Mouse (Mus musculus): ENCODE results near the gene Sema3f.
A peak's percentile ranks its signal among the peaks of the same experiment; 100 is the strongest.

Sema3f gene

DNA sequence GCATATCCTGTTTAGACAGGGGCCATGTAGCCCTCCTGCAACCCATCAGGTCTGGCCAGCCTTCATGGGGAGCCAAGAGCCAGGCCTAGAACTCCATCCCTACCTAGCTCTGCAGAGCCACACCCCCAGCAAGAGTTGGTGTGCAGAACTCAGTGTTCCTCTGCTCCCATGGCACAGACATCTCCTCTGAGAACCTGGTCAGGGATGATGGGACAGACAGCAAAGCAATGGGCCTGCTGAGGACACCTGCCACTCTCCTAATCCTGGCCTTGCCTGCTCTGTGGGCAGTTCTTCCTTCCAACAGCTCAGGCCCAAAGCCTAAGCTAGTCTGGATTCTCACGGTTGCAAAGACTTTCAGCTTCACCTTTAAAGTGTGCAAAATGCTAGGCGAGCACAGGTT lies 5.4 kb upstream of the Sema3f start:
- no peak for DNase-seq (ENCODE audit: low spot score)

DNA sequence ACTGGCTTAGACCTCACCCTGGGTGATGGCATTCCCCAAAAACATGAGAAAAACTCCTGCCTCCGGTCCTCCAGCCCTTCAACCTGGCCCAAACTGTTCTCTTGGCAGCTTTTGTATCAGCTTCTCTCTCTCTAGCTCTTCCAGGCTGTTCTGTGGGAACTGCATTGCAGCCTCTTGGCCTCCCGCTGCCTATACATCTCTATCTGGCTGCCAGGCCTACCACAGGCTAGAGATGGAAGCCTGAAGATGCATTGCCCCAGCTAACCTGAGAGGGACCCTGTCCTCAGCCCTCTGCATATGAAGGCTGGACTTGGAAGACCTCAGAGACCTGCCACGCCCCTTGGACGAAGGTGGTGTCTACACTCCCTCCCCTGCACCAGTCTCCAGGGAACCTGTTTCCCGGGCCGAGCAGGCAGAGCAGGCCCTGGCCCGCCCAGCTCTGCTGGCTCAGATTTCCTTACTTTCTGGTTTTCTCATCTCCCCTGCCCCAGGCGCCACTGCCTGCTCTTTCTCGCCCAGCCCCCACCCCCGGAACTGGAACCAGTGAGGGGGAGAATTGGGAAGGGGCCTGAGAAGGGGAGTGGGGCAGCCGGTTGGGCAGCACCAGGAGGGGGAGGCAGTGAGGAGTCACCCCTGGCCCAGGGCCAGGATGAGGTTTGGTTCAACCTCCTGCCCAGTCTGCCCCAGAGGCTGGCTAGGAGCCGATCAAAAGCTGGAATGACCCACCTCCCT lies 4.1 kb upstream of the Sema3f start:
- peak; percentile 64 for DNase-seq (ENCODE audit: low spot score)

DNA sequence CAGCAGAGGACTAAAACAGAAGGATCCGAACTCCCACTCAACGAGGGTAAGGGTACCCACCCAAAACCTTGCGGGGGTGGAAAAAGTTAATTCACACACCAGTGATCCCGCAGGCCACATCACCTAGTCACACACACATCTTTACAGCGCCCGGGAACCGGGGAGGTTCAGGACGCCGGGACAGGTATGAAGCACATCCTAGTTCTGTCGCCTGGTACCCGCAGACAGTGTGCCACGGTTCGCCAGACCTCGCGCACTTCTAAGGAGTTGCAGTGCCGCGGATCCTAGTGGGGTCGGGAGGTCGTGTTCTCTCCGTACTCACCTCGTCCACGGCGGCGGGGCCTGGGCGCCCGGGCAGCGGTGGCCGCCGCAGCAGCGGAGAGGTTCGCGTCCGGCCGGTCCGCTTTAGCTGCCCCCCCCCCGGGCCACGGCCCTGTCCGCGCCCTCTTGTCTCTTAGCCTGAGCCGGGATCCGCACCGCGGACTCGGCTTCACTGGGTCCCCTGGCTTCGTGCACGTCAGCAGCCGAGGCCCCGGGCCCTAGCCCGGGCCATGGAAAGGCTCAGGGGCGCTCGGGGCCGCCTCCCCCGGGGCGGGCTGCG lies 1.1 kb downstream of the Sema3f start:
- no peak for DNase-seq (ENCODE audit: low spot score)

DNA sequence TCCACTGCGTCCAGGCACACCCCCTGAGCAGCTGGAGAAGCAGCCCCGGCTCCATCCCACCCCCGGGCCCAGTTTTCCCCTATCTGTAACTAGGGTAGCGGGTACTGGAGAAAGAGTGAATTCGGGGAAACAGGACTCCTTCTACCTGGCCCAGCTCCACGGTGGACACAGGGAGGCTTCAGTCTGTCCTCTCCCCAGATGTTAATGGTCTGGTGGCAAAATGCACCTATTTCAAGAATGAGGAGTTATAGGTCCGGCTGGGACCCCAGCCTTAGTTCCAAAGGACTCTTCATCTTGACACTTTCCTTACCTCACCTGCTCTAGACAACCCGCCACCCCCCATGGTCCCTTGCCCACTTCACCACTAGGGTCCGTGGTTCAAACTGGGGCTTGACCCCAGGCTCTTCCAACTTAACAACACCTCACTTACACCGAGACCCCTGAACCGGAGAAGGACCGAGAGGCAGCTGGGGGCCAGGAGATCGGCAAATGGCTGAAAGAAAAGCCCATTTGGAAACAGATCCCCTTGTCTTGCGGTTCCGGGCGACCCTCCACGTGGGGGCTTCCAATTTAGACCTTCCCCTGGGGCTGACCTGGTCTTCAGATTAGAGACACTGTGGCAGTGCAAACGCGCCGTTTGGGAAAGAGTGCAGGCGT lies 1.7 kb downstream of the Sema3f start:
- DNase-seq (ENCODE audit: low spot score): no peak

DNA sequence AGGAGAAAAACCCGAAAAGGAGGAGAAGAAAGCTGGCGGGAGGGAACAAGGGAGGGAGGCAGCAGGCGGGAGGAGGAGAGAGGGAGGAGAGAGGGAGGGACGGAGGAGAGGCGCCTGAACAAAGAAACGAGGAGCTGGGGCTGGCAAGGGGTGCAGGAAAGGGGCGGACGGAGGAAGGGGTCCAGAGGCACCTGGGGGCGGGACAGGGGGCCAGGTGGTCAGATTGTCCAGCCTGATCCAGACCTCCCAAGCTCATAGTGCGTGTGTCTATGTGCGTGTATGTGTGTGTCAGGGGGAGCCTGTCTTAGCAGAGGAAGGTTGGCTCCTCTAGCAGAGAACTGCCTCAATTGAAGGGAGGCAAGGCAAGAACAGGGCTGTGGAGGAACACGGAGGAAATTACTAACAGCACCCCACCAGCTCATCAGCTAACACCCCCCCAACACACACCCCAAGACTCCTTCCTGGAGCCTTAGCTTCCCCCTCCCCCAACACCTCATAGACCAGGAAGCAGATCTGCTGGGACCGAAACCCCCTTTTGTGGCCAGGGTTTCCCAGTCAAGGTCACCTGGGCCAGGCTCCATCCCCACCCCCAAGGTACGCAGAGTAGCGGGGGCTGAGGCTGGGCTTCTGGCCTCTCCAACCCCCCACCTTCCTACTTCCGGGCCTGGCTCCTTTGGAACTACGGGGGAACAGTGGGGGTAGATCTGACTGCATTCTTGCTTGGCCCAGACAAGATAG lies 2.4 kb downstream of the Sema3f start:
- DNase-seq (ENCODE audit: low spot score): peak; percentile 37

DNA sequence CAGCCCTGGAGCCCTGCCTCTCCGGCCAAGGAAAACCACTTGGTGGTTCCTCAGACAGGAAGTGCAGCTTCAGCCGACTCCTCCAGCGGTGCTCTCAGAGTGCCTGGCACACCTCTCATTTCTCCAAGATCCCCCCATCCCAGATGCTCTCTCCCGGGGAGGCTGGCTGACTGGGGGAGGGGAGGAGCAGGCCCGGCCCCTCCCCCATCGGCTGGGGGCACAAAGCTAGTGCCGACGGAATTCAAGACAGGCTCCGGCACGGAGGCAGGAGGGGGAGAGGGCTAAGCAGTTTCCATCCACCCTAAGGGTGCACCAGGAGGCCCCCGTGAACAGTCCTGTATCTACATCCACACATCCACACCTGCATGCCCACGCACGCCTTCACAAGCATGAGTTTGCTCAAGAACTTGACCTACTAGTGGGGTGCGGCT lies 3.5 kb downstream of the Sema3f start:
- DNase-seq (ENCODE audit: low spot score): peak; percentile 69

DNA sequence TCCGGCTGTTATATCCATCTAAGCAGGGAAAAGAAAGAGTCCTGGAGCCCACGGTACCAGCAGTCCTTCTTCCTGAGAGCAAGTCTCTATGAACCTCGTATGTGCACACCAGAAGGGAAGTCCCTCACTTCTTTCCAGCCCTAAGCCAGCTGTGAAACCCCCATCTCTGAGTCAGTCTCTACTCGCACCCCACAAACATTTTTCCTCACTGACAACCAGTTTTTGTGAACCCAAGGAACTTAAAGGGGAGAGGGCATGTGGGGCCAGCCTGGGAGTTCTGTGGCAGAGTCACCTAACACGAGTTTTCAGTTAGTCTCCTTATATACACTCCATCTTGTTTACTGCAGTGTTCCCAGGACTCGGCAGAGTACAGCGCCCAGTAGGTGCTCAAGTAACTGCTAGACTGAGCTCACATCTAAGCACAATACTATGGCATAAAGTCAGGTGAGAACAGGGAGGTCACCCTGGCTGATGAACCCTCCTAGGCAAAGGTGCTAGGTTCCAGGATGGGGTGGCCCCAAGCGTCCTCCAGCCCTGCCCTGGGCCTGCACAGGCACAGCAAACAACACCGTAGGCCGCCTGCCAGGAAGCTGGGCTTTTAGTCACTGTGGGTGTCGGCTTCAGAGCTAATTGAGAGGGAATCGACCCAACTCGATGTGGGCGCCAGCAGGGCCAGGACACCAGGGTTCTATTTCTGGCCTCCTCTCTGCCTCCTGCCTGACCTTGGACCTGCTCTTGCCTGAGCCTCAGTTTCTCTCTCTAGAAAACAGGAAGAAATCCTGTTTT lies 6.7 kb downstream of the Sema3f start:
- DNase-seq (ENCODE audit: low spot score): peak; percentile 60

DNA sequence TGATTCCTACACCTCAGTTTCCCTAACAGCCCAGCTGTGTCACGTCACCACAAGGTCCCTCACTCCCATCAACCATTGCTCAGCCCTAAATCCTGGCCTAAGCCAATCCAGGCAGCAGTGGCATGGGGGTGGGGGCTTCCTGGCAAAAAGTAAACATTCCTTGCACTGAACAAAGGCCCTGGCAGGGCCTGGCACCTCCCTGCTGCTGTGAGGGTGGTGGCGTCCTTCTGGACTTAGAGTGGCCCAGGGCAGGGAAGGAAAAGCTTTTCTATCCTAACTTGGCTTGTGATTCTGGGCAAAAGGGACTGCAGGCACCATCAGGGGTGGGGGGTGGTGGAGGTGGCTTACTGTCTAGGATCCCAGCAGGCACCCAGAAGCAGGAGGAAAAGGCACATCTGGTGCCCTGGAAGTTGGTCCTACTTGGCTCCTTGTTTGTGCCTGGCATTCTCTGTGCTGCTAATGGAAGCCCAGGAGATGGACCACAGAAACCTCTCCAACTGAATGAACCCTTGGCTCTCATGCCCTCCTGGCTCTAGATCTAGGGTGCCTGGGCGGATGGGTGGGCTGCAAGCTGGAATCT lies 7.6 kb downstream of the Sema3f start:
- DNase-seq (ENCODE audit: low spot score): no peak

DNA sequence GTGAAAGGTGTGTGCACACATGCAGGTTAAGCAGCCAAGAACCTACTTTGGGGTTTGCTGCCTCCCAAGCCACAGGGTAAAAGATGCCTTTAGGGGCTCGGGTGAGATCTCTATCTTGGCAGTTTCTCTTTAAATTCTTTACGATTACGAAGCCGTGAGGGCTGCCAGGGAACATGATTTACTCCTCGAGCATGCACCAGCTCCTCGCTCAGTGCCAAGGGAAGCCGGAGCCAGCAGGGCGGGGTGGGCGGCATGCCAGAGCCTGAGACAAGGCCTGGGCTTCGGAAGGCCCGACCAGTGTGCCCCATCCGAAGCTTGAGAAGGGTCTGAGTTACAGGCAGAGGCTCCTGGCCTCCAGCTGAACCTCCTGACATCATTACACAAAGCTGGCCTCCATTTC lies 8.7 kb downstream of the Sema3f start:
- peak; percentile 87 for DNase-seq (ENCODE audit: low spot score)

DNA sequence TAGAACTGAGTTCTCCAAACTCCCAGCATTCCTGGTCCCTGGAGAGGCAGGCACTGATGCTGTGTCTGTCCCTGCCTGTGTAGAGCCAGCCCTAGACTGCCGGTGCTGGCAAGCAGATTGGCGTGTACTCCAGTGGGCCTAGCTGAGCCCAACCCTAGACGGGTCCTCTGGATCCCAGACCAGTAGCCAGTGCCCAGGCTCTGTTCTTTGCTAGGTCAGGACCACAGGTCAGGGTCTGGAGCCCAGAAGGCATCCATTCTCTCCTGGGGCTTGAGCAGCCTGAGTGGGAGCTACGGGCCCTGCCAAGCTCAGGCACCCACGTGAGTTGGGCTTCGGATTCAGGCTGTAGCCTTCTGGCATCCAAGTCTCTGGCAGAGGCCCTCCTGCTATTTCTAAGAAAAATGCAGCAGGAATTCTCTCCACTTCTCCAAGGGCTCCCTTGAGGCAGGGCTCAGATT lies 10.1 kb downstream of the Sema3f start:
- no peak for DNase-seq (ENCODE audit: low spot score)

DNA sequence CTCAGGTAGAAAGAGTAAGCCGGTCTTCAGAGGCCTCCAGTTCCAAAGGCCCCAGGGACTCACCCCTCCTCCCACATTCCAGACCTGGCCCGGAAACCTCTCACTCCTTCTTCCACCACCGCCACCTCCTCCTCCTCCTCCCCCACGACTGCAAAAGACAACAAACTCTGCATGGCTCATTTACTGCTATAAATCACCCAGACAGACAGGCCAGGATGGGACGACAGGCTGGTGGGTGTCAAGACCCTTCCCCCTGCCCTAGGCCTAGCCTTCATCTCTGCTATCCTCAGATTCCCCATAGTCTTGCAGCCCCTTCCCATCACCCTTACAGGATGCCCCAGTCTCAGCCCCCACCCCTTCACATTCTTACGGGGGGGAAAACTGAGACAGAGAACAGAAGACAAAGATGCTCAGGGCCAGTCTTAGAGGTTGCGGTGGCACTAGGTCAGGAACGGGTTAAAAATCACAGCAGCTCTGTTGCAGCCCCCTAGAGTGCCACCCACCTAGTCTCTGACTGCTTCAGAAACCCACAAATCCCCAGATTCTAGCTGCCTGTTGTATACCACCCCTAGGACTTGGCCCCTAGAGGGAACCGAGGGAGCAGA lies 10.8 kb downstream of the Sema3f start:
- no peak for DNase-seq (ENCODE audit: low spot score)

DNA sequence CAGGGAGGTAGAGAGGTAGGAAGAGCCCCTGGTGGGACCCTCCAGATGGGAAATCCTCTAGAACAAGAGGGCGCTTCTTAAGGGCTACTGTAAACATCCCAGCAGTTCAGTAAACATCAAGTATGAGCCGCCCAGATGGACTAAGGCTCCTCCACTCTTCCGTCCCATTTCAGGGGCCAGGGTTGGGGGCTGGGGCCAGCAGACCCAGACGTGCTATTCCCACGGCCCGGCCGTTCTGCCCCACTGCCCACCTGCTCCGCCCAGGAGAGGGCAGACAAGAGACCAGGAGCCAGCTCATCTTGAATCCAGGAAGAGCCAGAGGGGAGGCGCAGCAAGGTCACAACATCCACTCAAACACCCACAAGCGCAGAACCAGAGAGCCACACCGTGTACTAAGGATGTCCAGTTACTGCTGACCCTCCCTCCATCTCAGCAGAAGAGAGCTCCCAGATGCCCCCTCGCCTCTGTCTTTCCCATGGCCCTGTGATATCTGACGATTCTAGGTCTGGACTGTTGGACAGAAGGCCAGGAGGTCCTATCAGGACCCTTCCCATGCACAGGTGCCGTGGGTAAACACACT lies 11.6 kb downstream of the Sema3f start:
- no peak for DNase-seq (ENCODE audit: low spot score)

DNA sequence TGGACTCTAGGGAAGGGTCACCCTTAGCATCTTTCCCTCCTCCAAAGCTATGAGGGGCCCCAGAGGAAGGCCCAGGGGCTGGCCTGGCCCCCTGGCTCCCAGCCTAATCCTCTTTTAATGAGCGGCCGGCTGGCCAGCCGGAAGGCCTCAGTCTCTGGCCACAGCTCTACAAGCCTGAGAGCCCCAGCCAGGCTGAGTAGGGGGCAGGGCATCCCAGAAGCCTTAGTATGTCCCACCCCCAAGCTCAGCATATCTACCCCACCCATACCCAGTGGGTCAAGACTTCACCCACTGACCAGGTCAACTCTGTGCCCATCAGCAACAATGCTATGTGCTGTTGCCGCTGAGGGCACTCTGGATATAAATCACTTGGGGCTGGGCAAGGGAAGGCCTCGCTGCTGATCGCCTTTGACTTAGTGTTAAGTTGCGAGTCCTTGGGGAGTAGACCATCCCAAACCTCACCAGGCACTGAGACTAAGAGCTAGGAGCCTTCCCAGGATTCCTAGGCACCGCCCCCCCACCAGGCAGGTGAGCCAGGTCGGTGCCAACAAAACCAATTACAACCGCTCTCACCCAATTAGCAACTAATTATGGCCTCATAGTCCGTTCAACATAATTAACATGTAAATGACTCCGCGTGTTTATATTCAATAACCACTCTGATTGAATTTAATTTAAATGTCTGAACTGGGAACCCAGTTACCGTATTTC lies 12.3 kb downstream of the Sema3f start:
- DNase-seq (ENCODE audit: low spot score): no peak

DNA sequence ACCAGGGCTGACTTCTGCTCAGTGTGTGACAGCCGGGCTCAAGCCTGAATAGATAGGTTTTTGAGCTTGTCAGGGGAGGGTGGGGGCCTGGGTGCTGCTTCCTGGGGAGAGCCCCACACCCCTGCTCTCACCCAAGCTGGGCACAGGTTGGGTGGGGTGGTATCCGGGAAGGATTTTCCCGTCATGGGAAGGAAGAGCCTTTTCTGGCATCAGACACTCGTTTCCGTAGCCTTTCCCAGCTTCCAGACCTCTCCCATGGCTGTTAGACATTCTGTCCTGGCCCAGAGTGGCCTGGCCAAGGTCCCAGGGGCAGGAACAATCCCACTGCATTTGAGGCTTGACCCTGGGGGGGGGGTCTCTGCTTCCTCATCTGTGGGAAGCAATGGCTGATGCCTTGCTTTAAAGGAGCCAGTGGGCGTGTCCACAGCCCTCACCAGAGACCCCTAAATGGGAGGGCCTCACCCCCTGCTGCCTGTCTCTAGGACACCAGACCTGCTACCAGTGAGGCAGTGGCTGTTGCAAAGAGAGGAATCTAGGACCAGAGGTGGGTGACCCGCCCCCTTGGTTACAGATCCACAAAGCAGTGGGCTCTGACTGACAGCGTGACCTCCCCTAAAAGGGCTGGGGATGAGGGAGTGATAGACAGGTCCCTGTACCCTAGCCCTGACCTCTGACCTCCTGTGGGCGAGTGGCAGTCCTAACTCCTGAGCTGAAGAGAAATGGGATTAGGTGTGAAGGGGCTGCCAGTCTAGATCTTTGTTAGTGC lies 13.2 kb downstream of the Sema3f start:
- no peak for DNase-seq (ENCODE audit: low spot score)

DNA sequence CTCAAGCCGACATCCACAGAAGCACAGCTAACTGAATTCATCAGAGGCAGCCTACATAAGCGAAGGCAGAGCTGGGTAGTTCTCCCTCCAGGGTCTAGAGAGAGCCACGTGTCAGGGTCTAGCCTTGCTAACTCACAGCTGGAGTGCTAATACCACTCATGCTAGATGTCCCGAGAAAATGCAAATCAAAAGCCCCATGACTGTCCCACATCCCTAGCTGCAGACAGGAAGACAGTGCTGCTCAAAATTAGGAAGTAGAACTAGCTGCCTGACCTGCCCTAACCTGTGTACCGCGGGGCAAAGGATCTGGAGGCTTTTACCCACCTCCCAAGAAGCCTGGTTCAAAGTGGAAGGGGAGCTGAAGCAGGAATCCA lies 14.2 kb downstream of the Sema3f start:
- no peak for DNase-seq (ENCODE audit: low spot score)

DNA sequence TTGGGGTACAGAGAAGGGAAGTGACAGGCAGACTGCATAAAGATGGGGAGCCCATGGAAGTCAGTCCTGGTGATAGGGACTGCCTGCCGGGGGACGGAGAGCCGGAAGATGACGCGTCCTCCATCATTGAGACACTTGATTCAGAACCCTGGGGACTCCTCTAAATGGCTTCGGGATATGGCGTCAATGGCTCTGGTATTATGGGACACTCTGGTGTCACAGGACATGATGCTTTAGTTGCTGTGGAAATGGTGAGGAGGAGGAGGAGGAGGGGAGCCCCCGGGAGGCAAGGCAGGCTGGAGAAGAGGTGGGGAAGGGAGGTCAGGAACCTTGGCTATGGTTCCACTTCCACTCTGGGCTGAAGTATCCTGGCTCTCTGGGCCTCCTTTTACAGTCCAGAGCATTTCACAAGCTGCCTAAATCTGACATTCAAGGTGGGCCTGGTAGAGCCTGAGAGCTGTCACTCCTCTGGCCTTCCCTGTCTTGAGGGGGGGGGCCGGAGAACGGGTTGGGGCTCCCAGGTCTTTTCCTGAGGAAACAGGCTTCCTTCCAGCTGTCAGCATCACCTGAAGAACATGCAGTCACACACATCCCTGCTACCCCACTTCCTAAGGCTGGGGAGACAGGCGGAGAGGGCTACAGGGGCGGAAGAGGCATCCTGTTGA lies 14.7 kb downstream of the Sema3f start:
- no peak for DNase-seq (ENCODE audit: low spot score)

DNA sequence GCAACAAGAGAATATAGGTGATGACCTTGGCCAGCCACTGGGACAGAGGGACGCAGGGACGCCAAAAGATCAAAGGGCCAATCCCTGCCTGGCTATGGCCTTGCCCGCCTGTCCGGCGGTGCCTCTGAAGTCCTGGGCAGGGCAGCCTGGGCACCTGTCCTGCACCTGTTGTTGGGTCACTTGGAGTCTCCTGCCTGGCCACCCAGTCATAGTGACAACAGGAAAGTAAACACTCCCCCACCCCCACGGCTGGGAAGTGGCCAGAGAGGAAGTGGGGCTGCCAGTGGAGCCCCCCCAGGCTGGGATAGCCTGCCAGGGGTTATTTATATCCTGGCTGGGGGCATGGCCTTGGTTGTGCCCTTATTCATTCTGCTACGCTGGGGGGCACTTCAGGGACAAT lies 15.6 kb downstream of the Sema3f start:
- DNase-seq (ENCODE audit: low spot score): no peak

DNA sequence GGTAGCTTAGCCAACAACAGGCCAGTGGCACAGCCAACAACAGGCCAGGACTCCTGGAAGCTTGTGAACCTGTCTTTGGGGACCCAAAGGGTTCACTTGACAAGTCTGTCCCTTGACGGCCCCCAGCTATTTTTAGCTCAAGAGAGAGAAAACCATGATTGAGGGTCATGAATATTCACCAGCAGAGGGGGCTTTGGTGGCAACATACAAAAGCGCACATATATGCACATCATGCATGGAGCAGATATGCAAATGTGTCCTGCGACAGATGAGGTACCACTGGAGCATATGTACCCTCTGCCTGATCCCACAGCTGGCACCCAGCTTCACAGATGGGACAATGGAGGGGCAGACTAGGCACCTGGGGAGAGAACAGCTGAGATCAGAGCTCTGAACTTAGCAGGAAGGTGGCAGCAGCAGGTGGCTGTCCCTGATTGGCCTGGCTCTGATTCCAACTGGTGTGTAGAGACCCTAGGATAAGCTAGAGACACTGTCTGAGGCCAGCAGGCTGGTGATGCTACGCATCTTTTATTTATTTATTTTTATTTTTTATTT lies 16.8 kb downstream of the Sema3f start:
- DNase-seq (ENCODE audit: low spot score): no peak
